Mouse (Mus musculus) hindbrain, embryonic 13.5 days (tissue): ENCODE results near the gene Mamdc4. TPM values are rescaled to one million over a fixed set of nuclear protein-coding genes. Genes with fewer than 3 reads are reported as not detected.

ENCODE experiments used
- ATAC-seq: fragments of 200-750 bp; cut with Nextera tagmentation; 2 replicates; pipeline ENCODE4 v1.8.0; 2017; ENCODE audit warnings: moderate TSS enrichment; ENCODE audit not compliant: low FRiP score
- H3K27ac ChIP-seq: fragments of 300-500 bp; sonication (generic); 2 replicates; pipeline ENCODE4 v1.5.1; 2015; ENCODE audit warnings: inconsistent platforms, mild to moderate bottlenecking, moderate library complexity
- H3K27me3 ChIP-seq: fragments of 300-500 bp; sonication (generic); 2 replicates; pipeline ENCODE4 v1.6.1; 2015; ENCODE audit warnings: mild to moderate bottlenecking, inconsistent platforms
- H3K36me3 ChIP-seq: fragments of 300-500 bp; sonication (generic); 2 replicates; pipeline ENCODE4 v1.6.1; 2015; ENCODE audit warnings: mild to moderate bottlenecking, inconsistent platforms
- H3K4me1 ChIP-seq: fragments of 300-500 bp; sonication (generic); replicated peaks from 2 replicates; pipeline ENCODE4 v1.6.1; 2015; ENCODE audit warnings: inconsistent platforms
- H3K4me2 ChIP-seq: fragments of 300-500 bp; sonication (generic); 2 replicates; pipeline ENCODE4 v1.6.1; 2015; ENCODE audit warnings: inconsistent platforms, mild to moderate bottlenecking, moderate library complexity
- H3K4me3 ChIP-seq: fragments of 300-500 bp; sonication (generic); 2 replicates; pipeline ENCODE4 v1.5.1; 2015; ENCODE audit warnings: mild to moderate bottlenecking, inconsistent platforms
- H3K9ac ChIP-seq: fragments of 300-500 bp; sonication (generic); 2 replicates; pipeline ENCODE4 v1.6.1; 2015; ENCODE audit warnings: mild to moderate bottlenecking, inconsistent platforms
- H3K9me3 ChIP-seq: fragments of 300-500 bp; sonication (generic); 2 replicates; pipeline ENCODE4 v1.6.1; 2016; ENCODE audit warnings: inconsistent platforms
- WGBS: fragments of 180-500 bp; shearing (Covaris S2); methylation state at CpG from one replicate; pipeline ENCODE4 v1.1.7; 2015; 5-methylcytosine and 5-hydroxymethylcytosine counted together
- polyA plus RNA-seq: library from polyadenylated mRNA; unstranded; fragments of >200 nt; fragmentation: Nextera tagmentation; extraction: Ambion mirVana; gene quantifications from 2 replicates; pipeline ENCODE4 v1.2.1, GENCODE M21; 2015

Mamdc4 gene
- polyA plus RNA-seq, 1 experiment from 2014 or later, result 2.3 TPM

GRCm38 (mm10) chr2:25596765-25597510 is 22.3 kb upstream of the Mamdc4 start:
- WGBS, result 98% methylated on average over 5 of the region's 5 CpGs
- Histone ChIP-seq H3K4me1 (no peaks in the 10 kb centered on the region), H3K4me2 (no peak overlapping the region), H3K36me3 (peaks cover 95% of the 10 kb centered on the region), H3K9ac (no peak overlapping the region), H3K27ac (no peak overlapping the region), H3K4me3 (no peak overlapping the region), H3K9me3 (no peaks in the 10 kb centered on the region), H3K27me3 (no peaks in the 10 kb centered on the region)
- no peak for ATAC-seq

- WGBS, result 88% methylated on average over 2 of the region's 2 CpGs
- Histone ChIP-seq H3K27me3 (no peaks in the 10 kb centered on the region), H3K9ac (no peak overlapping the region), H3K4me3 (no peak overlapping the region), H3K27ac (no peak overlapping the region), H3K4me2 (no peak overlapping the region), H3K4me1 (no peaks in the 10 kb centered on the region), H3K9me3 (no peaks in the 10 kb centered on the region), H3K36me3 (peaks cover 90% of the 10 kb centered on the region)
- ATAC-seq, result no peak
These were observed 17.2 kb upstream of the Mamdc4 start for GRCm38 (mm10) chr2:25591863-25592262.

GRCm38 (mm10) chr2:25588227-25588907 is 13.7 kb upstream of the Mamdc4 start:
- peaks cover 94% of the 10 kb centered on the region for H3K36me3 ChIP-seq
- no peaks in the 10 kb centered on the region for H3K27me3 ChIP-seq
- no peak overlapping the region for H3K27ac ChIP-seq
- no peaks in the 10 kb centered on the region for H3K9me3 ChIP-seq
- peaks cover 6% of the 10 kb centered on the region for H3K4me1 ChIP-seq
- no peak overlapping the region for H3K9ac ChIP-seq
- no peak overlapping the region for H3K4me3 ChIP-seq
- no peak overlapping the region for H3K4me2 ChIP-seq
- ATAC-seq, result no peak
- WGBS, result 95% methylated on average over 8 of the region's 8 CpGs

- H3K4me2 ChIP-seq, result no peak overlapping the region
- no peak overlapping the region for H3K9ac ChIP-seq
- H3K9me3 ChIP-seq, result no peaks in the 10 kb centered on the region
- 89% methylated on average over 8 of the region's 8 CpGs for WGBS
- H3K36me3 ChIP-seq, result peaks cover 87% of the 10 kb centered on the region
- H3K4me1 ChIP-seq, result peaks cover 17% of the 10 kb centered on the region
- H3K27ac ChIP-seq, result no peak overlapping the region
- no peaks in the 10 kb centered on the region for H3K27me3 ChIP-seq
- H3K4me3 ChIP-seq, result no peak overlapping the region
- ATAC-seq, result no peak
These were observed 12.6 kb upstream of the Mamdc4 start for GRCm38 (mm10) chr2:25587290-25587689.

GRCm38 (mm10) chr2:25585601-25586000 is 11.0 kb upstream of the Mamdc4 start:
- H3K36me3 ChIP-seq, result peaks cover 70% of the 10 kb centered on the region
- H3K4me2 ChIP-seq, result no peak overlapping the region
- no peak for ATAC-seq
- H3K9me3 ChIP-seq, result no peaks in the 10 kb centered on the region
- H3K9ac ChIP-seq, result no peak overlapping the region
- no peak overlapping the region for H3K4me3 ChIP-seq
- H3K27ac ChIP-seq, result no peak overlapping the region
- 91% methylated on average over 3 of the region's 3 CpGs for WGBS
- peaks cover 4% of the 10 kb centered on the region for H3K27me3 ChIP-seq
- peaks cover 32% of the 10 kb centered on the region for H3K4me1 ChIP-seq

- H3K4me2 ChIP-seq, result no peak overlapping the region
- H3K4me1 ChIP-seq, result peaks cover 39% of the 10 kb centered on the region
- no peak overlapping the region for H3K4me3 ChIP-seq
- H3K9me3 ChIP-seq, result no peaks in the 10 kb centered on the region
- no peak overlapping the region for H3K9ac ChIP-seq
- H3K36me3 ChIP-seq, result peaks cover 63% of the 10 kb centered on the region
- WGBS, result 86% methylated on average over 4 of the region's 4 CpGs
- no peak for ATAC-seq
- H3K27ac ChIP-seq, result no peak overlapping the region
- peaks cover 11% of the 10 kb centered on the region for H3K27me3 ChIP-seq
These were observed 10.2 kb upstream of the Mamdc4 start for GRCm38 (mm10) chr2:25584856-25585255.

GRCm38 (mm10) chr2:25584152-25584551 is 9.5 kb upstream of the Mamdc4 start:
- Histone ChIP-seq H3K36me3 (peaks cover 57% of the 10 kb centered on the region), H3K4me2 (no peak overlapping the region), H3K27me3 (peaks cover 18% of the 10 kb centered on the region), H3K9ac (no peak overlapping the region), H3K4me3 (no peak overlapping the region), H3K4me1 (peaks cover 46% of the 10 kb centered on the region), H3K27ac (no peak overlapping the region), H3K9me3 (no peaks in the 10 kb centered on the region)
- WGBS, result 93% methylated on average over 3 of the region's 3 CpGs
- ATAC-seq, result no peak

- peaks cover 24% of the 10 kb centered on the region for H3K27me3 ChIP-seq
- H3K9ac ChIP-seq, result peak overlapping the region; percentile 43; the same call in 1 of the 2 replicates
- ATAC-seq, result no peak
- H3K4me1 ChIP-seq, result peaks cover 52% of the 10 kb centered on the region
- WGBS, result 79% methylated on average over 4 of the region's 4 CpGs
- H3K27ac ChIP-seq, result peak overlapping the region; percentile 65
- no peaks in the 10 kb centered on the region for H3K9me3 ChIP-seq
- H3K4me3 ChIP-seq, result no peak overlapping the region
- peaks cover 53% of the 10 kb centered on the region for H3K36me3 ChIP-seq
- no peak overlapping the region for H3K4me2 ChIP-seq
These were observed 8.9 kb upstream of the Mamdc4 start for GRCm38 (mm10) chr2:25583571-25583970.

GRCm38 (mm10) chr2:25583120-25583481 is 8.5 kb upstream of the Mamdc4 start:
- H3K27ac ChIP-seq, result peak overlapping the region; percentile 65

GRCm38 (mm10) chr2:25582466-25583119 is 7.9 kb upstream of the Mamdc4 start:
- Histone ChIP-seq H3K36me3 (peaks cover 44% of the 10 kb centered on the region), H3K27ac (peak overlapping the region; percentile 65), H3K9ac (peak overlapping the region; percentile 43; the same call in 1 of the 2 replicates), H3K4me3 (no peak overlapping the region), H3K27me3 (peaks cover 34% of the 10 kb centered on the region), H3K4me2 (no peak overlapping the region), H3K9me3 (no peaks in the 10 kb centered on the region), H3K4me1 (peaks cover 62% of the 10 kb centered on the region)
- WGBS, result 42% methylated on average over 12 of the region's 12 CpGs
- ATAC-seq, result peak; percentile 14; the same call in 1 of the 2 replicates

More at GRCm38 (mm10) chr2:25583120-25583481, 8.5 kb upstream of the Mamdc4 start:
- WGBS, result 74% methylated on average over 6 of the region's 6 CpGs
- Histone ChIP-seq H3K9me3 (no peaks in the 10 kb centered on the region), H3K36me3 (peaks cover 49% of the 10 kb centered on the region), H3K4me3 (no peak overlapping the region), H3K27me3 (peaks cover 29% of the 10 kb centered on the region), H3K4me1 (peaks cover 57% of the 10 kb centered on the region), H3K9ac (peak overlapping the region; percentile 43; the same call in 1 of the 2 replicates), H3K4me2 (no peak overlapping the region)
- no peak for ATAC-seq

GRCm38 (mm10) chr2:25581901-25582301 is 7.3 kb upstream of the Mamdc4 start:
- H3K4me3 ChIP-seq, result no peak overlapping the region; the same call in 1 of the 2 replicates
- peak overlapping the region; percentile 39; the same call in 1 of the 2 replicates for H3K9ac ChIP-seq
- H3K27me3 ChIP-seq, result peaks cover 41% of the 10 kb centered on the region
- no peak; the same call in 1 of the 2 replicates for ATAC-seq
- H3K36me3 ChIP-seq, result peaks cover 38% of the 10 kb centered on the region
- peaks cover 68% of the 10 kb centered on the region for H3K4me1 ChIP-seq
- WGBS, result 31% methylated on average over 6 of the region's 6 CpGs
- no peaks in the 10 kb centered on the region for H3K9me3 ChIP-seq
- H3K4me2 ChIP-seq, result peak overlapping the region; percentile 65; the same call in 1 of the 2 replicates
- H3K27ac ChIP-seq, result peak overlapping the region; percentile 65

GRCm38 (mm10) chr2:25581294-25581864 is 6.7 kb upstream of the Mamdc4 start, which contains the start of gene Ajm1:
Ajm1 (minus strand) TSS chr2:25581757.
- WGBS, result 8% methylated on average over 19 of the region's 19 CpGs
- peak within 1 kb of the TSS; percentile 52 for H3K4me3 ChIP-seq
- peak within 1 kb of the TSS; percentile 65 for H3K4me2 ChIP-seq
- peak within 1 kb of the TSS; percentile 65 for H3K27ac ChIP-seq
- H3K27me3 ChIP-seq, result peaks cover 46% of the 10 kb centered on the region
- H3K36me3 ChIP-seq, result peaks cover 33% of the 10 kb centered on the region
- peaks cover 68% of the 10 kb centered on the region for H3K4me1 ChIP-seq
- no peaks in the 10 kb centered on the region for H3K9me3 ChIP-seq
- peak within 1 kb of the TSS; percentile 75 for H3K9ac ChIP-seq
- peak; percentile 75 for ATAC-seq
